8 mouse cellular contexts compared by ENCODE assay signal in genomic region chr10:95501463-95502081, GRCm38 (mm10). TPM values are rescaled to one million over a fixed set of nuclear protein-coding genes. Genes with fewer than 3 reads are reported as not detected.
DNase-seq lines count a peak whose midpoint lies in the region; ATAC-seq and TF ChIP-seq lines count a peak whose summit lies in the region.

Gene Mrpl42, minus strand, starts transcription at chr10:95501940.

- H3K4me3 ChIP-seq in gastrocnemius, adult 2 months: peak within 1 kb of the TSS; percentile 80
- H3K4me3 ChIP-seq in hindbrain, embryonic 16.5 days (ENCODE audit: low read length): peak within 1 kb of the TSS; percentile 65

- H3K27ac ChIP-seq in gastrocnemius, adult 2 months: peak within 1 kb of the TSS; percentile 95
- H3K27ac ChIP-seq in hindbrain, embryonic 16.5 days (ENCODE audit: low read depth, low read length): peak within 1 kb of the TSS; percentile 88

- peak; percentile 91 for DNase-seq in gastrocnemius, adult 2 months
- peak; percentile 74 for DNase-seq in left cerebral cortex, adult 11 months (ENCODE audit: low spot score)
- peak; percentile 95 for DNase-seq in lung, postnatal 36 days
- DNase-seq in retina, postnatal 1 day: peak; percentile 94
- peak; percentile 86 for DNase-seq in thymus, postnatal 4 days

- H3K4me2 ChIP-seq in hindbrain, embryonic 16.5 days (ENCODE audit: low read length): peak within 1 kb of the TSS; percentile 69

- under 1% methylated on average over 35 of the region's 35 CpGs for WGBS in hindbrain, embryonic 16.5 days

- H3K27me3 ChIP-seq in hindbrain, embryonic 16.5 days (replicated peaks; ENCODE audit: control insufficient read depth, insufficient read depth, low read length): no peaks in the 10 kb centered on the region

- peak; percentile 97 for ATAC-seq in activated CD4-positive, CD25-positive, alpha-beta regulatory T cell, adult 4 months
- peak; percentile 97 for ATAC-seq in common myeloid progenitor, adult 5-6 weeks (replicated peaks; ENCODE audit: low read depth, poor library complexity, severe bottlenecking)
- ATAC-seq in hindbrain, embryonic 16.5 days: peak; percentile 97

- TF ChIP-seq CTCF in gastrocnemius, adult 2 months (IDR thresholded peaks at IDR 0.05): no peak

- H3K36me3 ChIP-seq in hindbrain, embryonic 16.5 days (ENCODE audit: control insufficient read depth, insufficient read depth, low read length): peaks cover 3% of the 10 kb centered on the region; the same call in 1 of the 2 replicates

- no peaks in the 10 kb centered on the region for H3K9me3 ChIP-seq in hindbrain, embryonic 16.5 days (ENCODE audit: control insufficient read depth, low read length)

- H3K4me1 ChIP-seq in hindbrain, embryonic 16.5 days (ENCODE audit: control insufficient read depth, insufficient read depth, low read depth, low read length): peaks cover 9% of the 10 kb centered on the region

- intact Hi-C loops in gastrocnemius, adult 2 months (cut with DNase I): no loop called here

- peak within 1 kb of the TSS; percentile 82 for H3K9ac ChIP-seq in hindbrain, embryonic 16.5 days (ENCODE audit: low read depth, low read length)

RNA-seq across cellular contexts. Expression of gene Mrpl42, which starts in this region (rescaled TPM):
- 100 to 1,000 TPM; 188 to 213 TPM for polyA plus RNA-seq in activated CD4-positive, CD25-positive, alpha-beta regulatory T cell, adult 4 months (2017; shearing (Covaris generic))
- total RNA-seq in common myeloid progenitor, adult 5-6 weeks (2017): 160 and 174 TPM in 2 replicates
- 100 to 1,000 TPM; 307 to 392 TPM for total RNA-seq in gastrocnemius, adult 2 months (2021)
- 260 and 270 TPM in 2 replicates for polyA plus RNA-seq in hindbrain, embryonic 16.5 days (2015; fragmentation: Nextera tagmentation; extraction: Ambion mirVana)

Comparison
In these comparisons a context has a peak if more than half of its experiments do, and no peak if none do; other contexts are left out.
1. Peak in every context shown above with its lines: DNase-seq, ATAC-seq, H3K4me3 ChIP-seq and H3K27ac ChIP-seq.